Mouse (Mus musculus): ENCODE measurements around the gene Angptl6. TPM values are rescaled to one million over a fixed set of nuclear protein-coding genes. Genes with fewer than 3 reads are reported as not detected.

Gene Angptl6
- polyA plus RNA-seq (2015; fragmentation: Nextera tagmentation; extraction: Ambion mirVana) = 5.0 and 5.4 TPM in 2 replicates

- WGBS = 91% methylated on average over 13 of the region's 13 CpGs
- H3K4me1 ChIP-seq = 0 out of 2 replicates have a peak, but pooled peaks cover 4% of the 10 kb centered on the region
- no peaks in the 10 kb centered on the region for H3K27me3 ChIP-seq
- no peaks in the 10 kb centered on the region for H3K36me3 ChIP-seq
- no peak for ATAC-seq (ENCODE audit: insufficient number of reproducible peaks, low FRiP score, low TSS enrichment, low read depth)
- peak within 1 kb of the TSS; percentile 64 for H3K9ac ChIP-seq
- H3K27ac ChIP-seq (replicated peaks) = peak within 1 kb of the TSS; percentile 94
- peak within 1 kb of the TSS; percentile 69 for H3K4me2 ChIP-seq (replicated peaks)
- H3K9me3 ChIP-seq (replicated peaks) = no peaks in the 10 kb centered on the region
- H3K4me3 ChIP-seq (replicated peaks) = peak within 1 kb of the TSS; percentile 48
Measured at GRCm38 (mm10) chr9:20879097-20879792, at the start of gene Angptl6. Gene Angptl6 (minus strand): TSS chr9:20879727.

DNA sequence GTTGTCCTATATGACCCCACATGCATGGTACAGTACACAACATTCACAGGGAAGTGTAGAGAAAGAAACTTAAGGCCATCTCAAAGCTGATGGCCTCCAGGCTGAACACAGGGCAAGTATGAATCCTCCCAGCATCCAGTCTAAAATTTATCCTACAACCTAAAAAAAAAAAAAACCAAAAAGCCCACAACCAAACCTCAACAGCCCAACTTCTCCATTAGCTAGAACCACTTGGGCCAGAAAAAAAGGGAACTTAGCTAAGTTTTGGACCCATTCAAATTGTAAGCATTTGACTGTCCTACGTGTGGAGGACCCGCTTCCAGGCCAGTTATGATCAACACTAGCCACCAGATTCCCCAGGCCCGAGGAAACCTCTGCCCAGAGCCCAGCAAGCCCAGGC is 43.7 kb upstream of the Angptl6 start:
- no peaks in the 10 kb centered on the region for H3K4me1 ChIP-seq
- WGBS = 89% methylated on average over 3 of the region's 3 CpGs
- no peak overlapping the region for H3K27ac ChIP-seq (replicated peaks)
- no peak for ATAC-seq (ENCODE audit: insufficient number of reproducible peaks, low FRiP score, low TSS enrichment, low read depth)
- peaks cover 100% of the 10 kb centered on the region for H3K36me3 ChIP-seq
- H3K9ac ChIP-seq = no peak overlapping the region
- H3K4me2 ChIP-seq (replicated peaks) = no peak overlapping the region
- no peaks in the 10 kb centered on the region for H3K27me3 ChIP-seq
- H3K9me3 ChIP-seq (replicated peaks) = no peaks in the 10 kb centered on the region
- H3K4me3 ChIP-seq (replicated peaks) = no peak overlapping the region

DNA sequence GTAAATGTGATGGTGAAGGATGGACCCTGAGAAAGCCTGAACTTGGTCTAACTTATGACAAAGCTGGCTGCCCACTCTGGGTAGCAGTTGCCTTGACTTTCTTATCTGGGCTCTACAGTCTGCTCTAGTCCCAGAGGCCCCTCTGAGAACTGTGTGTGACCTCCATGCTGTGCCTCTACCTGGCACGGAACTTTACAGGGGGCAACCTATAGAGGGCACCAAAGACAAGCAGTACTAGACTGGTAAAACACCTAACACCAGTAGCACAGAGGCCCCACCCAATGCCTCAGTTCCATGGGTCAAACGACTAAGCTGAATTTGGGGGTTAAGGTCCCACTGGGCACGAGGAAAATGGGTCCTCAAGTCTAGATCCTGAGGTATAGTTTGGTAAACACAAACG is 36.6 kb upstream of the Angptl6 start:
- Histone ChIP-seq H3K4me2 (replicated peaks) (no peak overlapping the region), H3K27me3 (no peaks in the 10 kb centered on the region), H3K9me3 (replicated peaks) (no peaks in the 10 kb centered on the region), H3K9ac (no peak overlapping the region), H3K36me3 (peaks cover 100% of the 10 kb centered on the region), H3K4me3 (replicated peaks) (no peak overlapping the region), H3K27ac (replicated peaks) (no peak overlapping the region), H3K4me1 (no peaks in the 10 kb centered on the region)
- WGBS = 79% methylated on average over 4 of the region's 4 CpGs
- ATAC-seq (ENCODE audit: insufficient number of reproducible peaks, low FRiP score, low TSS enrichment, low read depth) = no peak

DNA sequence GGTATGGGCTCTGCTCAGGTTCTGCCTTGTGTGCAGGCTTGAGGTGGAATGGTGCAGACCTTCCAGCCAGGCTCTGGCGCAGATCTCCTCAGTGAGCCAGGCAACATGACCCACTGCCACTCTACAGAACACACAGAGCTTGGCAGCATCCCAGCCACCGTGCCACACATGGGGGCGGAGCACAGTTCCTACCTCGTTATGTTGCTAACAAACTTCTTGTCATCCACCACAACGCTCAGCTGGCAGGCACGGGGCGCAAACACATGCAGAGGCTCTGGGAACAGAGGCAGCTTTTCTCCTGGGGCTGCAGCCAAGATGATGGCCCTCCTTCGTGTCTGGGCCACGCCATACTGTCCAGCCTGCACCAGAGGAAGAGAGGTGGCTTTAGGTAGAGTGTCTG is 30.4 kb upstream of the Angptl6 start:
- Histone ChIP-seq H3K4me3 (replicated peaks) (no peak overlapping the region), H3K27ac (replicated peaks) (no peak overlapping the region), H3K27me3 (no peaks in the 10 kb centered on the region), H3K9me3 (replicated peaks) (no peaks in the 10 kb centered on the region), H3K4me1 (no peaks in the 10 kb centered on the region), H3K9ac (no peak overlapping the region), H3K36me3 (peaks cover 99% of the 10 kb centered on the region), H3K4me2 (replicated peaks) (no peak overlapping the region)
- 90% methylated on average over 9 of the region's 9 CpGs for WGBS
- ATAC-seq (ENCODE audit: insufficient number of reproducible peaks, low FRiP score, low TSS enrichment, low read depth) = no peak

DNA sequence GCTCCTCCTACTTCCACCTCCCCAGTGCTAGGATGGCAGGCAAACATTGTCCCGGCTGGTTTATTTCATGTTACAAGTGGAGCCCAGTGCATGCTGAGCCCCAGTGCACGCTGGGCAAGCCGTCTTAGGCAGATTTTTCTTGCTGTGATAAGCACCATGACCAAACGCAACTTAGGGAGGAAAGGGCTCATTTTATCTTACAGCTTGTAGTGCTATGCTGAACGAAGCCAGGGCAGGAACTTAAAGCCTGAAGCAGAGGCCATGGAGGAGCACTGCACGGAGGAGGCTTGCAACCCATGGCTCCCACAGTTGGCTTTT is 22.6 kb upstream of the Angptl6 start:
- no peak overlapping the region for H3K27ac ChIP-seq (replicated peaks)

GRCm38 (mm10) chr9:20901466-20902173 is 22.1 kb upstream of the Angptl6 start:
- Histone ChIP-seq H3K4me1 (peaks cover 26% of the 10 kb centered on the region), H3K9me3 (replicated peaks) (no peaks in the 10 kb centered on the region), H3K4me3 (replicated peaks) (no peak overlapping the region), H3K9ac (no peak overlapping the region), H3K4me2 (replicated peaks) (no peak overlapping the region), H3K36me3 (peaks cover 21% of the 10 kb centered on the region), H3K27me3 (no peaks in the 10 kb centered on the region), H3K27ac (replicated peaks) (no peak overlapping the region)
- ATAC-seq (ENCODE audit: insufficient number of reproducible peaks, low FRiP score, low TSS enrichment, low read depth) = no peak
- WGBS = 13% methylated on average over 13 of the region's 13 CpGs

More for the DNA sequence above, 22.6 kb upstream of the Angptl6 start:
- Histone ChIP-seq H3K9ac (no peak overlapping the region), H3K4me2 (replicated peaks) (no peak overlapping the region), H3K4me1 (peaks cover 21% of the 10 kb centered on the region), H3K27me3 (no peaks in the 10 kb centered on the region), H3K9me3 (replicated peaks) (no peaks in the 10 kb centered on the region), H3K36me3 (peaks cover 22% of the 10 kb centered on the region), H3K4me3 (replicated peaks) (no peak overlapping the region)
- no peak for ATAC-seq (ENCODE audit: insufficient number of reproducible peaks, low FRiP score, low TSS enrichment, low read depth)
- WGBS = 28% methylated on average over 6 of the region's 6 CpGs

DNA sequence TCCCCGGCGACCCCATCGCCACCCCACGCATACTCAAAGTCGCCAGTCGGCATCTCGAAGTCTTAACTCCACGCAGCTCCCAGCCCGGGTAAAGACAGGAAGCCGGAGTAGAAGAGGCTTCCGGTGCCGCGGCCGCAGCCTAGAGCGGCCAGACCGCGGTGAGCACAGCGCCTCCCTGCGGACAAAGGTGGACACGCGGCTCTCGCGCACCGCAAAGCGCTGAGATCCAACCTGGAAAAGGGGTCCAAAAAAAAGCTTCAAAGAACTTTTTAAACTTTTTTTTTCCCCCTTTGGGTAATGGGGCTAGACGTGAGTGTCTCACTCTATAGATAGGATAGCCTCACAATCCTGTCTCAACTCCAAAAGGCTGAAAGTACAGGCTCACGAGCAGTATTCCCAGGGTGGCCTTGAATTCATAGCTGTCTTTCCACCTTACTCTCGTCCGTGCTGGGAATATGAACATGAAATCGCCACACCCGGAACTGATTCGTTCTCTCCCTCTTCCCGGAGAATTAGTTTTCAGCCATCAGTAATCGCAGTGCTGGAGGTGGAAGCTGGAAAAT is 19.1 kb upstream of the Angptl6 start, which contains the start of gene Eif3g:
Gene Eif3g (minus strand): TSS at position 113 of the 563 bp plus-strand sequence.
- Histone ChIP-seq H3K27me3 (no peaks in the 10 kb centered on the region), H3K4me2 (replicated peaks) (peak within 1 kb of the TSS; percentile 91), H3K27ac (replicated peaks) (peak within 1 kb of the TSS; percentile 71), H3K4me1 (peaks cover 31% of the 10 kb centered on the region), H3K9ac (peak within 1 kb of the TSS; percentile 98), H3K9me3 (replicated peaks) (no peaks in the 10 kb centered on the region), H3K36me3 (peaks cover 34% of the 10 kb centered on the region), H3K4me3 (replicated peaks) (peak within 1 kb of the TSS; percentile 96)
- 3% methylated on average over 34 of the region's 34 CpGs for WGBS
- ATAC-seq (ENCODE audit: insufficient number of reproducible peaks, low FRiP score, low TSS enrichment, low read depth) = peak; percentile 80

DNA sequence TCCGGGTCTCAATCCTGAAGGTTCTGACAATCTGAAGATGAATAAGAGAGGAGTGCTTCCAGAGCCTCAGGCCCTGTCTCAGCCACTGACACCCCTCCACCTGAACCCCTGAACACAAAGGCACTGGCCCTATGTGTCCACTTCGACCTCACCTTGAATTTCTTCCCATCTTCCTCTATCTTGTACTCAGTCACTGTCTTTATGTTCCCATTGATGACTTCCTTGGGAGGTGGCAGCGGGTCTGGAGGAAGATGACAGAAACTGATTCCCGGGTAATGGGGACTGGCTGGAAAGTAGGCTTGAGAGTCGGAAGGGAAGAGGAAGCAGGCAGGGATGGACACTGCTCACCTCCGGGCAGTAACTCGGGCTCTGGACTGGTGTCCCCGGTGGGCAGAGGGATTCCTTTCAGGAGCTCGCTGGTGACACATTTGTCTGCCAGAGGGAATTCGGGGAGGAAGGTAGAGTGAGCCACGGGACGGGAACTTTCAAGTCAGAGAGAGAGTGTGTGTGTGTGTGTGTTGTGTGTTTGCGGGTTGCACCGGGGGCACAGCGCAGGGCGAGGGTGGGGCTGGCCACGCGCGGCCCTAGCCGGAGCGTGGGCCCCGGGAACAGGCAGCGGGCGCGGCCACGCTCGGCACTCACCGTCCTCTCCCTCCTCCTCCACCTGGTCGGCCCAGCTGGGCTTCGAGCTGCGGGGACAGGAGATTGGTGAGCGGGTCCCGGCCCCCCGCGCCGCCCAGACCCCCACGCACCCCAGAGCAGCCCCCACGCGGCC is 18.4 kb upstream of the Angptl6 start:
- Histone ChIP-seq H3K4me1 (peaks cover 31% of the 10 kb centered on the region), H3K9ac (peak overlapping the region; percentile 98), H3K9me3 (replicated peaks) (no peaks in the 10 kb centered on the region), H3K27ac (replicated peaks) (peak overlapping the region; percentile 71), H3K4me3 (replicated peaks) (peak overlapping the region; percentile 96), H3K36me3 (peaks cover 41% of the 10 kb centered on the region), H3K4me2 (replicated peaks) (peak overlapping the region; percentile 91), H3K27me3 (no peaks in the 10 kb centered on the region)
- ATAC-seq (ENCODE audit: insufficient number of reproducible peaks, low FRiP score, low TSS enrichment, low read depth) = peak; percentile 51
- 4% methylated on average over 36 of the region's 39 CpGs for WGBS

- Histone ChIP-seq H3K4me3 (replicated peaks) (no peak overlapping the region), H3K9me3 (replicated peaks) (no peaks in the 10 kb centered on the region), H3K27me3 (no peaks in the 10 kb centered on the region), H3K27ac (replicated peaks) (no peak overlapping the region), H3K4me2 (replicated peaks) (no peak overlapping the region), H3K9ac (no peak overlapping the region), H3K36me3 (peaks cover 66% of the 10 kb centered on the region), H3K4me1 (peaks cover 24% of the 10 kb centered on the region)
- WGBS = 94% methylated on average over 9 of the region's 9 CpGs
- ATAC-seq (ENCODE audit: insufficient number of reproducible peaks, low FRiP score, low TSS enrichment, low read depth) = no peak
Measured at GRCm38 (mm10) chr9:20895382-20895781, 15.9 kb upstream of the Angptl6 start.

GRCm38 (mm10) chr9:20894629-20895028 is 15.1 kb upstream of the Angptl6 start:
- Histone ChIP-seq H3K27me3 (no peaks in the 10 kb centered on the region), H3K27ac (replicated peaks) (no peak overlapping the region), H3K4me3 (replicated peaks) (no peak overlapping the region), H3K9me3 (replicated peaks) (no peaks in the 10 kb centered on the region), H3K4me1 (peaks cover 26% of the 10 kb centered on the region), H3K9ac (no peak overlapping the region), H3K4me2 (replicated peaks) (no peak overlapping the region), H3K36me3 (peaks cover 74% of the 10 kb centered on the region)
- 88% methylated on average over 15 of the region's 15 CpGs for WGBS
- ATAC-seq (ENCODE audit: insufficient number of reproducible peaks, low FRiP score, low TSS enrichment, low read depth) = no peak

All from embryonic facial prominence, embryonic 15.5 days (tissue).